Mouse (Mus musculus) E14TG2a.4 (cell line): ENCODE measurements at regions not wholly inside any gene's neighbourhood (a gene's known extent, or its start where the extent isn't known, plus 50 kb on each side); places are given as distances from the start of the nearest gene placed in this dataset.

Experiments used
- CTCF ChIP-seq: conservative IDR thresholded peaks from 2 replicates; pipeline ENCODE4 v1.5.1; 2014; ENCODE audit warnings: low read length
- NANOG ChIP-seq: IDR thresholded peaks from 2 replicates; pipeline ENCODE4 v1.6.1; 2014; ENCODE audit warnings: borderline replicate concordance, low read length, mixed read lengths
- POU5F1 ChIP-seq: IDR thresholded peaks from 2 replicates; pipeline ENCODE4 v1.6.1; 2014; ENCODE audit warnings: low read length, borderline replicate concordance

- TF ChIP-seq POU5F1 (no peak), CTCF (no peak), NANOG (no peak)
Observed at GRCm38 (mm10) chr14:99578665-99579064, 280.2 kb downstream of the Klf5 start.
